Mouse (Mus musculus): Measurements from ENCODE around the gene Glmp.

DNA sequence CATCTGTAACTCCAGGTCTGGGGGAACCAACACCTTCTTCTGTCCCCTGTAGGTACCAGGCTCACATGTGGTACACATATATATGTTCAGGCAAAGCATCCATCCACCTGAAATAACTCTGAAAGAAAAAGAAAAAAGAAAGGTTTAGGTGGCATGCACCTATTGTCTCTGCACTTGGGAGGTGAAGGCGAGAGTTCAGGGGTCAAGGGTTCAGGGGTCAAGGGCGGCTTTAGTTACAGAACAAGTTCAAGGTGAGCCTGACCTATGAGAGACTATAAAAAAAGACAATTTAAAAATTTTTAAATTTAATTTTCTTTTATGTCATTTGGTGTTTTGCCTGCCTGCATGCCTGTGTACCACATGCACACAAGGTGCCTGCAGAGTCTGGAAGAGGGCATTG lies 44.8 kb upstream of the Glmp start:
- TF ChIP-seq CTCF (IDR thresholded peaks at IDR 0.05; ENCODE audit: low read depth, low read length) (no peak), POLR2A (IDR thresholded peaks at IDR 0.05; ENCODE audit: borderline replicate concordance, low read depth, low read length) (no peak)
